Mouse (Mus musculus): ENCODE results near the gene Fundc2. TPM values are rescaled to one million over a fixed set of nuclear protein-coding genes. Genes with fewer than 3 reads are reported as not detected.

Fundc2 gene
- total RNA-seq (2021): 100 to 1,000 TPM; 155 to 167 TPM

- intact Hi-C loops (cut with DNase I): no loop called here
- peak; percentile 45 for DNase-seq (ENCODE audit: low spot score)
These were observed at the start of gene Fundc2, which contains the start of gene F8 for GRCm38 (mm10) chrX:75382195-75382771. Gene Fundc2, plus strand, starts transcription at chrX:75382399. Gene F8, minus strand, starts transcription at chrX:75382615.

DNA sequence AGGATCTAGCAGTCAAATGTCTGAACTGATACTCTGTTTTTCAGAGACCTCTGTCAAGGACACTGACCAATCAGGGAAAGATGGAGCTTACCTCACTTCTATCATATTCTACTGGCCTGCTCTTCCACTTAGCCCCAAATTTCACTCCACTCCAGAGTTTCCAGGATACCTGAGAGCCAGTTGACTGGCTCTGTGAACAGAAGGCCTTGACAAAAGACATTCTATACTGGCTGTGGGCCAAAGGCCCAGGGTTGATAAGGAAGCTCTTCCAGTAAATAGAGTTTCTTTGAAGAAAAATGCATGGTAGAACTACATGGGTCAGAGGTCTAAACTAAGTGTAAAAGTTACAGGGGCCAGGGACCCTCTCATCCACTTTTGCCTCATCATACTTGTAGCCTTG, 12.0 kb upstream of the Fundc2 start:
- no peak for DNase-seq (ENCODE audit: low spot score)
- intact Hi-C loops (cut with DNase I): no loop called here

DNA sequence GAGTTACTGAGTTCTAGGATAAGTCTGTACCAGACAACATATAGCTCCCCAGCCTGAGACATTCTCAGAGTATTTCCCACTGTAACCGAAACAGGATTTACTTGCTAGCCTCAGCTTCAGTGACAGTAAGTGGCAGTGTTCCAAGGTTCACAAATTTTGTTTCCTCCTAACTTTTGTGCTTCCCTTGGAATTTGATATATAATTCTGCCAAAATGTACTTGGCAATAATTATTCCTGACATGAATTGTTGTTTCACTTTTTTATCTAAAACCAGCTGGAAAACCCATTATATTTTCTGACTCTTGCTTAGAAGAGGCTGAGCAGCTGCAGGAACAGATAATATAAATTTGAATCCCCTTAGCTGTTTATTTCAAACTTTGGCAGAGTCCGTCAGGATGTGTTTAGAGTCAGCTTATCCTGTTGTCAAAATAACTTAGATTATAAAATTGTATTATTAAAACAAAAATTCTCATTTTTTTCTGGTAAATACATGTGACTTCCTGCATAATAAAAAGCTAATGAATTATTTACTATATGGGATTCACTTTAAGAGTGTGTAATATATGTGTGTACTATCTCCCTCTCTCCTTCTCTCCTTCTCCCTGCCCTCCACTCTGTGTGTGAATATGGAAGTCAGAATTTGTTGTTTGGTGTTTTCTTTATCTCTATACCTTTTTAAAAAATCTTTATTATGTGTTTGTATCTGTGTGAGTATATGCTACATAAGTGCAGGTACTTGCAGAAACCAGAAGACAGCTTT, 9.4 kb upstream of the Fundc2 start:
- no peak for DNase-seq (ENCODE audit: low spot score)
- intact Hi-C loops (cut with DNase I): no loop called here

- intact Hi-C loops (cut with DNase I): no loop called here
- no peak for DNase-seq (ENCODE audit: low spot score)
These were observed 5.4 kb upstream of the Fundc2 start for GRCm38 (mm10) chrX:75376815-75377214.

DNA sequence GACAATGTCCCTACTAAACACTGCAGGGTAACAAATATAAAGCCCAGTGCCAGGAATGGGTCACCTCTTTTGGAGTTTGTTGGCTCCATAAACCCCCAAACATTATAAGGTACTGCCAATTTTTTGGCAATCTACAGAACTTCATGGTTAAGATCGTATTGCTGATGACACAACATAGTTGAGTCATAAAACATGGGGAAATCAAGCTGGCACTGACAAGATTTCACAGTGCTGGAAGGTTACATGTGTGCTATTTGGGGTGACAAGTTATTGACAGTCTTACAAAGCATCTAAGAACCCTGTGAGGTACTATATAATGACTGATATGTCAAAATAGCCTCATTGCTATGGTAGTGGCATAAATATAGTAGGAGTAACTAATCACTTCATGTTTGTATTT, 1.0 kb upstream of the Fundc2 start:
- intact Hi-C loops (cut with DNase I): no loop called here

DNA sequence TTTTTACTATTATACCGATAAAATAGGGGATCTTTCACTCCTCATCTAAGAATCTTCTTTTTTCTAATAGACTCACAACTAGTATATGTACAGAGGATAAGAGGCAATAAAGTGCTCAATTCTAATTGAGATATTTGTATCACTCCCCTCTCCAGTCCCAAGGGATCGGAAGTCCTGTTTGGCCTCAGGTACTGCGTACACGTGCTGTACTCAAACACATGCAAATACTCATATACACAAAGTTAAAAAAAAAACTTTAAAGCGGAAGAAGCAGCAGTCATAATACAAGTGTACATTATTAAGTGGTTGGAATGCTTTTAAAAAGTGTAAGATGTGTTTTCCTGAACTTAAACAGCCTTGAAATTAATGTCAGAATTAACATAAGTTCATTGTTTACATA, 500 bp upstream of the Fundc2 start:
- intact Hi-C loops (cut with DNase I): no loop called here
- no peak for DNase-seq (ENCODE audit: low spot score)

More for the DNA sequence above, 1.0 kb upstream of the Fundc2 start:
- DNase-seq (ENCODE audit: low spot score): no peak

GRCm38 (mm10) chrX:75399471-75399870, 17.3 kb downstream of the Fundc2 start:
- DNase-seq (ENCODE audit: low spot score): no peak
- intact Hi-C loops (cut with DNase I): no loop called here

DNA sequence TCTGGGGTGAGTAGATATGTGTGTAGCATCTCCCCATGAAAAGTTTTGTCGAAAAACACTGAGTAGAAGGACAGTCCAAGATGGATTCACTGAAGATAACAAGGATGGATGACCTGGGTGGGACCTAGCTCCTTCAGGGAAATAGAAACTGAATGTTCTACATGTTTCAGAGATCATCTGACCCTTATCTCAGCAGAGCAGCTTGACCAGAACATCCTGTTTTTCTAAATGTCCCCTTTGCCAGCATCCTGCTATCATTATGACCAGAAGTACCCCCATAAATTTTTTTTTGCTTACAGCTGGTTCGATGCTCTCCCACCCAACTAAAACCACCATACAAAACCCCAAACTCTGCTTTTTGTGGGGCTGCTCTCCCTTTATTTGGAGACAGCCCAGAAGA, 20.5 kb downstream of the Fundc2 start:
- intact Hi-C loops (cut with DNase I): no loop called here
- no peak for DNase-seq (ENCODE audit: low spot score)

DNA sequence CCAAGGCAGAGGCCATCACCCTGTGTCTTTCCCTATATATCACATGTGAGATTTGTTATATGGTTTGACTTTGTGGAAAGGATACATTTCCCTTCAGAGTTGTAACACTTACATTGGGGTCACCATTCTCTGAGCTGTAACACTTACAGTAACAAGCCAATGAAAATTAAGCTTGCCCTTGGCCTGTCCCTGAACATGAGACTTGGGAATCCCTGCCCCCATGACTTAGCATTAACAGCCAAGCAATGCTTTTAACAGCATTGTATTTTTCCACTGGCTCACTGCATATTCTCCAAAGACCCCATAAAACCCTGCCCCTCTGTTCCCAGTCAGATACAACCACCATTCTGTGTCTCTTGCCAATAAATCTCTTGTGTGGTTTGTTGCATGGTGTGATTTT, 21.2 kb downstream of the Fundc2 start:
- no peak for DNase-seq (ENCODE audit: low spot score)
- intact Hi-C loops (cut with DNase I): no loop called here

GRCm38 (mm10) chrX:75409711-75410110, 27.5 kb downstream of the Fundc2 start:
- no peak for DNase-seq (ENCODE audit: low spot score)
- intact Hi-C loops (cut with DNase I): loop anchor here (10.0 kb wide), 1 partner anchor 105 kb away; the partner anchor contains the start of gene Vbp1

DNA sequence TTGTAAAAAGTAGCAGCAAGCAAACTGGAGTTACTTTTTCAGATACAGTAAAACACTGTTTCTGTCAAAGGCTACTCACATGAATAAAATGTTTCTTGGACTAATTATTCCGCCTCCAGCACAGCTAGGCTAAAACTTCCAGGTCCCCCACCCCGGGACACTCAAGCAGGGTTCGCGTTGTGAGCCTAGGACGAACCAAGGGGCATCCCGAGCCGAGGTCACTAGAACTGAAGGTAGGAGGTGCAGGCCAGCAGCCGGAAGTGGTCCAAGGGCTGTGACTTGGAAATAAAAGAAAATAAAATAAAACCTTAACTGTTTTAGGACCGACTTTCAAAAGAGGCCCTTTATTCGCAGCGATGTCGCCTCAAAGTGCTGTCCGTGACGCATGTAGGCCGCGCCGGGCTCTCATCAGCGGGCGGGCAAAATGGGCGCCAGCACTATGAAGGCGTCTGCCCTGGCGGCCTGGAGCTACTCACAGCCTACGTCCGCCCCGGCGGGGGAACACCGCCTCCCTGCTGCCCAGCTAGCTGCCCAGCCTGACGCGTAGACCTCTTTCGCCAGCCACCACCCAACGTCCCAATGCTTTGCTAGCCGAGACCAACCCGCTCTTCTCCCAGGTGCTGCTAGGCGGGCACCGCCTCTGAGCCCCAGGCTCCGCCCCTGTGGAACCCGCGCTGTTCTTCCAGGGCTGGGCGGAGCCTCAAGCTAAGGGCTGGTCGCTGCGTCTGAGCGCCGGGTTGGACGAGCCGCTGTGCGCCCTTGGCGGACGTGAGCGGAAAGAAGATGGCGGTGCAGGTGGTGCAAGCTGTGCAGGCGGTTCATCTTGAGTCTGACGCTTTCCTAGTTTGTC, 34.0 kb downstream of the Fundc2 start, which contains the start of the genes Cmc4, Mtcp1 and Brcc3:
Gene Cmc4 (minus strand): TSS at position 649 of the 850 bp plus-strand sequence.
Gene Mtcp1 (minus strand): TSS at position 653 of the 850 bp plus-strand sequence.
Gene Brcc3 (plus strand): TSS at position 693 of the 850 bp plus-strand sequence.
- peak; percentile 80 for DNase-seq (ENCODE audit: low spot score)
- intact Hi-C loops (cut with DNase I): loop anchor here (10.0 kb wide), 1 partner anchor 99 kb away; the partner anchor contains the start of gene Vbp1

Other genes with a start within 250 kb of the Fundc2 start
- not detected for gene Smim9, start 218.6 kb upstream of the Fundc2 start, total RNA-seq (2021)
- gene F8, start 216 bp downstream of the Fundc2 start, total RNA-seq (2021): 1 to 10 TPM; 1.2 to 2.0 TPM
- 10 to 100 TPM; 11.1 TPM for gene Cmc4, start 34.2 kb downstream of the Fundc2 start, total RNA-seq (2021)
- gene Mtcp1, start 34.2 kb downstream of the Fundc2 start, total RNA-seq (2021): 1 to 10 TPM; 2.2 to 3.6 TPM
- 10 to 100 TPM; 22.9 to 29.2 TPM for gene Brcc3, start 34.2 kb downstream of the Fundc2 start, total RNA-seq (2021)
- gene Vbp1, start 131.9 kb downstream of the Fundc2 start, total RNA-seq (2021): 10 to 100 TPM; 41.2 to 50.5 TPM
- not detected for gene Rab39b, start 195.8 kb downstream of the Fundc2 start, total RNA-seq (2021)

Data from heart, postnatal 25 days (tissue).